Mouse (Mus musculus): ENCODE data around the gene Ndc80. TPM values are rescaled to one million over a fixed set of nuclear protein-coding genes. Genes with fewer than 3 reads are reported as not detected.

The Ndc80 gene
- polyA plus RNA-seq, 1 experiment = 15.7 TPM

DNA sequence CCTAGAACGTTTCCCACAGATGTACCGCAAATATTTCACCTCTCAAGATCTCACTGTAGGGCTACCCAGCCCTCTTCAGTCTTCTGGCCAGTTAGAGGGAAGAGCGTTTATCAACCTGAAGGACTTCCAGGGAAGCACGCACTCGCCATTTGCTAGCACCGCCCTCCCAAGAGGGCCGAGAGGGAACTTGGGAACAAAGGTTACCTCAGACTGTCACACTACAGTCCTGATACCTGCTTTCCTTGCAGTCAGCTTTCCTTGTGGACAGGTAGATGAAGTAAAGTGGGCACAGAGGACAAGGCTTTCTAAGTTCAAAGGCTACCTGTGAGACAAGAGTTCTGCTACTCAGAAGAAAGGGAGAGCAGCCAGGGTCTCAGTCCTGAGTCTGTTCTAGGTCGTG is 19.8 kb downstream of the Ndc80 start:
- peaks cover 77% of the 10 kb centered on the region for H3K36me3 ChIP-seq (ENCODE audit: control insufficient read depth, insufficient read depth)
- H3K4me3 ChIP-seq (ENCODE audit: insufficient read depth, poor library complexity, severe bottlenecking) = no peak overlapping the region
- no peaks in the 10 kb centered on the region for H3K27me3 ChIP-seq (ENCODE audit: control insufficient read depth, insufficient read depth, insufficient read length)
- no peak overlapping the region for H3ac ChIP-seq (ENCODE audit: control insufficient read depth, insufficient read length, low read depth)
- TF ChIP-seq CTCF (IDR thresholded peaks at IDR 0.05; ENCODE audit: control insufficient read depth, insufficient read depth, insufficient read length) = no peak
- no peak for TF ChIP-seq MYOD1 (IDR thresholded peaks at IDR 0.05; ENCODE audit: control insufficient read depth, insufficient read length, low read depth)
- no peak for TF ChIP-seq MYOG (IDR thresholded peaks at IDR 0.05; ENCODE audit: control insufficient read depth, extremely low read depth, insufficient read length)
- no peak for TF ChIP-seq CEBPB (IDR thresholded peaks at IDR 0.05; ENCODE audit: low read depth)
- TF ChIP-seq FOSL1 (IDR thresholded peaks at IDR 0.05; ENCODE audit: insufficient read depth, low read length, poor library complexity, severe bottlenecking) = no peak
- TF ChIP-seq MAX (IDR thresholded peaks at IDR 0.05) = no peak
- TF ChIP-seq USF1 (IDR thresholded peaks at IDR 0.05; ENCODE audit: low read depth) = no peak
- no peaks in the 10 kb centered on the region for H3K79me3 ChIP-seq (ENCODE audit: low read depth)
- no peaks in the 10 kb centered on the region for H3K79me2 ChIP-seq (ENCODE audit: control insufficient read depth, insufficient read depth)

DNA sequence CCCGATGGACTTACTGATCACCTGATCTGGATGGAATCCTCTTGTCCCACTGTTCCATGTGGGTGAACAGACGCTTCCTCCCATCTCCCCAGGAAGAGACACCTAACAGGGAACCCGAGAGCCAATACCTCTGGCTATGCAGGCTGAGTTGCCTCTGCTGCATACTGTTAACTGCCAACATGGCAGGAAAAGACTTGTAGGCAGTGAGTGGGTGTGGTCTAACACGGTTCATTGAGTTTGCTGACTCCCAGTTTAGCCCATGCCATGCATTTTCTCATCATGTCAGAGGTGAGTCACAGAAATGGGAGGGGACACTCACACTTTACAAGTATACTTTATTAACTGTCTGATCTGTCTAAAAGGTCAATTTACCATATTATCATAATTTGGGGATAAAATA is 30.9 kb downstream of the Ndc80 start:
- H3ac ChIP-seq (ENCODE audit: control insufficient read depth, insufficient read length, low read depth) = no peak overlapping the region
- H3K4me3 ChIP-seq (ENCODE audit: insufficient read depth, poor library complexity, severe bottlenecking) = no peak overlapping the region
- peaks cover 54% of the 10 kb centered on the region for H3K36me3 ChIP-seq (ENCODE audit: control insufficient read depth, insufficient read depth)
- no peaks in the 10 kb centered on the region for H3K79me2 ChIP-seq (ENCODE audit: control insufficient read depth, insufficient read depth)
- H3K27me3 ChIP-seq (ENCODE audit: control insufficient read depth, insufficient read depth, insufficient read length) = no peaks in the 10 kb centered on the region
- TF ChIP-seq FOSL1 (IDR thresholded peaks at IDR 0.05; ENCODE audit: insufficient read depth, low read length, poor library complexity, severe bottlenecking) (no peak), MYOD1 (IDR thresholded peaks at IDR 0.05; ENCODE audit: control insufficient read depth, insufficient read length, low read depth) (no peak), CEBPB (IDR thresholded peaks at IDR 0.05; ENCODE audit: low read depth) (no peak), MYOG (IDR thresholded peaks at IDR 0.05; ENCODE audit: control insufficient read depth, extremely low read depth, insufficient read length) (no peak), MAX (IDR thresholded peaks at IDR 0.05) (no peak), USF1 (IDR thresholded peaks at IDR 0.05; ENCODE audit: low read depth) (no peak), CTCF (IDR thresholded peaks at IDR 0.05; ENCODE audit: control insufficient read depth, insufficient read depth, insufficient read length) (no peak)
- H3K79me3 ChIP-seq (ENCODE audit: low read depth) = no peaks in the 10 kb centered on the region

DNA sequence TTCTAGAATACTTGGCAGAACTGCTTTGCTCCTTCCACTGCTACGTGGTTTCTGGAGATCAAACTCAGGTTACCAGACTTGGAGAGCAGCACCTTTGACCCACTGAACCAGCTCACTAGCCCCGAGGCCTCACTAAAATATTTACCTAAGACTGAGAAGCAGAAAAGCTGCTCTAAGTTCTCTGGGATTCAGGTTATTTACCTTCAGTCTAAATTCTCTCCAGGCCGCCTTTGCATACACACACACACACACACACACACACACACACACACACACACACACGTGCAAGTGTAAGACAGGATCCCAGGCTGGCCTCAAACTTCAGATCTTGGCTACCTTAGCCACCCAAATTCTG is 35.3 kb downstream of the Ndc80 start:
- Histone ChIP-seq H3K79me2 (ENCODE audit: control insufficient read depth, insufficient read depth) (no peaks in the 10 kb centered on the region), H3K4me3 (ENCODE audit: insufficient read depth, poor library complexity, severe bottlenecking) (no peak overlapping the region), H3ac (ENCODE audit: control insufficient read depth, insufficient read length, low read depth) (no peak overlapping the region), H3K79me3 (ENCODE audit: low read depth) (no peaks in the 10 kb centered on the region), H3K36me3 (ENCODE audit: control insufficient read depth, insufficient read depth) (peaks cover 14% of the 10 kb centered on the region), H3K27me3 (ENCODE audit: control insufficient read depth, insufficient read depth, insufficient read length) (no peaks in the 10 kb centered on the region)
- TF ChIP-seq MAX (IDR thresholded peaks at IDR 0.05) (no peak), USF1 (IDR thresholded peaks at IDR 0.05; ENCODE audit: low read depth) (no peak), CEBPB (IDR thresholded peaks at IDR 0.05; ENCODE audit: low read depth) (no peak), MYOG (IDR thresholded peaks at IDR 0.05; ENCODE audit: control insufficient read depth, extremely low read depth, insufficient read length) (no peak), MYOD1 (IDR thresholded peaks at IDR 0.05; ENCODE audit: control insufficient read depth, insufficient read length, low read depth) (no peak), CTCF (IDR thresholded peaks at IDR 0.05; ENCODE audit: control insufficient read depth, insufficient read depth, insufficient read length) (no peak), FOSL1 (IDR thresholded peaks at IDR 0.05; ENCODE audit: insufficient read depth, low read length, poor library complexity, severe bottlenecking) (no peak)

DNA sequence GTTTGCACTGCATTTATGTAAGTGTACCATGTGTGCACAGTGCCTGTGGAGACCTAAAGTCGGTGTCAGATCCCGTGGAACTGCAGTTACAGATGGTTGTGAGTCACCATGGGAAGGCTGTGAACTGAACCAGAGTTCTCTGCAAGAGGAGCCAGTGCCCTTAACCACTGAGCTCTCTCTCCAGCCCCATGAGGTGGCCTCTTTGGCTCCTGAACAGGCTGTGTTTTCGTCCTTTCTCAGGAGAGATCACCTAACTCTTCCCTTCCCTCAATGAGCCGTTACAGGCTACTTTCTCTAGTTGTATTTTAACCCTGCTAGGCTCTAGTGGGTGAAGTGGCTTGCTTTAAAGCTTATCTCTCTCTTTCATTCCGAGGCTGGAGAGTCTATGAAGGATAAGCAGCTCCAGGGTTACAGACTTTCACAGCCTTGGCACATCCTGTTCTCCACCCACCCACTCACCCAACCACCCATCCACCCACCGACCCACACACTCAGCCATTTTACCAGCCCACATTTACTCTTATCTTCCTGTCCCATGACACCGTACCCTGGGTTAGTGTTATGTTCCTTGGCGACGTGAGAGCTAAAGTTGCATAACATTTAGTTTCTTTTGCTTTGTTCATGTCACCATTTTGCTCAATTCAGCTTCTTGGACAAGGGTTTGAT is 35.9 kb downstream of the Ndc80 start:
- H3K4me3 ChIP-seq (ENCODE audit: insufficient read depth, poor library complexity, severe bottlenecking) = no peak overlapping the region
- H3K79me2 ChIP-seq (ENCODE audit: control insufficient read depth, insufficient read depth) = no peaks in the 10 kb centered on the region
- H3K36me3 ChIP-seq (ENCODE audit: control insufficient read depth, insufficient read depth) = peaks cover 9% of the 10 kb centered on the region
- TF ChIP-seq CEBPB (IDR thresholded peaks at IDR 0.05; ENCODE audit: low read depth) = no peak
- no peak for TF ChIP-seq MYOG (IDR thresholded peaks at IDR 0.05; ENCODE audit: control insufficient read depth, extremely low read depth, insufficient read length)
- no peak for TF ChIP-seq CTCF (IDR thresholded peaks at IDR 0.05; ENCODE audit: control insufficient read depth, insufficient read depth, insufficient read length)
- TF ChIP-seq FOSL1 (IDR thresholded peaks at IDR 0.05; ENCODE audit: insufficient read depth, low read length, poor library complexity, severe bottlenecking) = no peak
- TF ChIP-seq USF1 (IDR thresholded peaks at IDR 0.05; ENCODE audit: low read depth) = no peak
- TF ChIP-seq MYOD1 (IDR thresholded peaks at IDR 0.05; ENCODE audit: control insufficient read depth, insufficient read length, low read depth) = no peak
- TF ChIP-seq MAX (IDR thresholded peaks at IDR 0.05) = no peak
- H3ac ChIP-seq (ENCODE audit: control insufficient read depth, insufficient read length, low read depth) = no peak overlapping the region
- no peaks in the 10 kb centered on the region for H3K79me3 ChIP-seq (ENCODE audit: low read depth)
- no peaks in the 10 kb centered on the region for H3K27me3 ChIP-seq (ENCODE audit: control insufficient read depth, insufficient read depth, insufficient read length)

DNA sequence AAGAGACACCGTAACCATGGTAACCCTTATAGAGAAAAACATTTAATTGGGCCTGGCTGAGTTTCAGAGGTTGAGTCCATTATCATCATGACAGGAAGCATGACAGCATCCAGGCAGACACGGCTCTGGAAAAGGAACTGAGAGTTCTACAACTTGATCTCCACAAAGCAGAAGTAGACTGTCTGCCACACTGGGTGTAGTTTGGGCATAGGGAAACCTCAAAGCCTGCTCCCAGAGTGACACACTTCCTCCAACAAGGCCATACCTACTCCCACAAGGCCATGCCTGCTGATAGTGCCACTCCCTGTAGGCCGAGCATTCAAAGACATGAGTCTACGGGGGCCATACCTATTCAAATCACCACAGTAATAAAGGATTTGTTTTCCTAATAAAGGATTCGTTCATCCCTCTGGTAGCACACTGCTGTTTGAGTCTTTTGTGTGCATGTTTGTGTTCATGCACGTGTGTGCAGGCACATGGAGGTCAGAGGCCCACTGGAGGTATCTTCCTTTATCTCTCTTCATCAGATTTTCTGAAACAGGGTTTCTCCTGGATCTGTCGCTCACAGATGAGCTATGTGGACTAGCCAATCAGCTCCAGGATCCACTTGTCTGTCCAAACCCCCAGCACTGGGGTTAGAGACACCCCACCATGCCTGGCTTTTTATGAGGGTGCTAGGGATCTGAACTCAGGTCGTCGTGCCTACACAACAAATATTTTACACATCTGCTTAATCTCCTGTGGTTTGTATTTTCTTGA is 36.8 kb downstream of the Ndc80 start:
- H3K4me3 ChIP-seq (ENCODE audit: insufficient read depth, poor library complexity, severe bottlenecking) = no peak overlapping the region
- H3K27me3 ChIP-seq (ENCODE audit: control insufficient read depth, insufficient read depth, insufficient read length) = no peaks in the 10 kb centered on the region
- H3ac ChIP-seq (ENCODE audit: control insufficient read depth, insufficient read length, low read depth) = no peak overlapping the region
- H3K79me2 ChIP-seq (ENCODE audit: control insufficient read depth, insufficient read depth) = no peaks in the 10 kb centered on the region
- no peaks in the 10 kb centered on the region for H3K36me3 ChIP-seq (ENCODE audit: control insufficient read depth, insufficient read depth)
- H3K79me3 ChIP-seq (ENCODE audit: low read depth) = no peaks in the 10 kb centered on the region
- TF ChIP-seq CEBPB (IDR thresholded peaks at IDR 0.05; ENCODE audit: low read depth) (no peak), MYOD1 (IDR thresholded peaks at IDR 0.05; ENCODE audit: control insufficient read depth, insufficient read length, low read depth) (no peak), USF1 (IDR thresholded peaks at IDR 0.05; ENCODE audit: low read depth) (no peak), FOSL1 (IDR thresholded peaks at IDR 0.05; ENCODE audit: insufficient read depth, low read length, poor library complexity, severe bottlenecking) (no peak), MYOG (IDR thresholded peaks at IDR 0.05; ENCODE audit: control insufficient read depth, extremely low read depth, insufficient read length) (no peak), MAX (IDR thresholded peaks at IDR 0.05) (no peak), CTCF (IDR thresholded peaks at IDR 0.05; ENCODE audit: control insufficient read depth, insufficient read depth, insufficient read length) (no peak)
